Mouse (Mus musculus) heart, embryonic 13.5 days (tissue): ENCODE measurements around the gene Pdpk1. TPM values are rescaled to one million over a fixed set of nuclear protein-coding genes. Genes with fewer than 3 reads are reported as not detected.
"Not testable (repeated sequence)": the region's sequence is repeated elsewhere in the genome, so short reads cannot be mapped to it uniquely, and the experiment has no call there.

ENCODE experiments used
- ATAC-seq: fragments of 200-750 bp; cut with Nextera tagmentation; 2 replicates; pipeline ENCODE4 v1.8.0; 2017; ENCODE audit warnings: moderate TSS enrichment; ENCODE audit not compliant: insufficient number of reproducible peaks, low FRiP score, low TSS enrichment; ENCODE audit errors: extremely low read depth
- H3K27ac ChIP-seq: fragments of 300-500 bp; sonication (generic); replicated peaks from 2 replicates; pipeline ENCODE4 v1.5.1; 2015; ENCODE audit warnings: moderate library complexity, mild to moderate bottlenecking, inconsistent platforms
- H3K27me3 ChIP-seq: fragments of 300-500 bp; sonication (generic); replicated peaks from 2 replicates; pipeline ENCODE4 v1.6.1; 2015; ENCODE audit warnings: mild to moderate bottlenecking, inconsistent platforms
- H3K36me3 ChIP-seq: fragments of 300-500 bp; sonication (generic); 2 replicates; pipeline ENCODE4 v1.6.1; 2015; ENCODE audit warnings: mild to moderate bottlenecking, inconsistent platforms
- H3K4me1 ChIP-seq: fragments of 300-500 bp; sonication (generic); 2 replicates; pipeline ENCODE4 v1.6.1; 2015; ENCODE audit warnings: inconsistent platforms
- H3K4me2 ChIP-seq: fragments of 300-500 bp; sonication (generic); 2 replicates; pipeline ENCODE4 v1.6.1; 2015; ENCODE audit warnings: inconsistent platforms, mild to moderate bottlenecking, moderate library complexity
- H3K4me3 ChIP-seq: fragments of 300-500 bp; sonication (generic); 2 replicates; pipeline ENCODE4 v1.5.1; 2015; ENCODE audit warnings: moderate library complexity, mild to moderate bottlenecking, inconsistent platforms
- H3K9ac ChIP-seq: fragments of 300-500 bp; sonication (generic); 2 replicates; pipeline ENCODE4 v1.6.1; 2015; ENCODE audit warnings: inconsistent platforms, mild to moderate bottlenecking, moderate library complexity
- H3K9me3 ChIP-seq: fragments of 300-500 bp; sonication (generic); 2 replicates; pipeline ENCODE4 v1.6.1; 2016; ENCODE audit warnings: inconsistent platforms
- WGBS: fragments of 180-500 bp; shearing (Covaris S2); methylation state at CpG from one replicate; pipeline ENCODE4 v1.1.7; 2015; ENCODE audit warnings: mixed read lengths; 5-methylcytosine and 5-hydroxymethylcytosine counted together
- polyA plus RNA-seq: library from polyadenylated mRNA; unstranded; fragments of >200 nt; fragmentation: Nextera tagmentation; extraction: Ambion mirVana; gene quantifications from 2 replicates; pipeline ENCODE4 v1.2.1, GENCODE M21; 2015

The Pdpk1 gene
- polyA plus RNA-seq, 1 experiment from 2014 or later, result 30.7 TPM

GRCm38 (mm10) chr17:24140845-24141424 lies 9.8 kb downstream of the Pdpk1 start:
- peak; percentile 20 for ATAC-seq
- Histone ChIP-seq H3K36me3 (no peaks in the 10 kb centered on the region), H3K4me3 (peak overlapping the region; percentile 87), H3K4me1 (peaks cover 44% of the 10 kb centered on the region), H3K27me3 (no peaks in the 10 kb centered on the region), H3K4me2 (peak overlapping the region; percentile 88), H3K9me3 (no peaks in the 10 kb centered on the region), H3K9ac (peak overlapping the region; percentile 93), H3K27ac (peak overlapping the region; percentile 94)
- under 1% methylated on average over 42 of the region's 43 CpGs for WGBS

DNA sequence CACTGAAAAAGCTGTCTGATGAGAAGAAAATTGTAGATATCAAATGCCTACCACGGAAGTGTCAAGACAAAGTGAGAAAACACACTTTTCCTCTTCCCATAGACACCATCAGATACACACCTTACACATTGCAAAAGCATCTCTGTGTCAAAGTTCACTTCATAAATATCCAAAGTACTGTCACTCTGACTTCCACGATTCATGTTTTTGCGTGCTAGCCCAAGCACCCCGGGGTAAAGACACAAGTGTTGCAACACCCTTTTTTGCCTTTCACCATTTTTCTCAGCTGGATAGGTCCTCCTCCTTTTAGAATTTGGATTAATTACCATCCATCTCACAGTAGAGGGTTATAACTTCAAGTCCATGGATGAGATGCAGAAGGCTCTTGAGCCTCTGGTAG lies 10.8 kb downstream of the Pdpk1 start:
- H3K9ac ChIP-seq, result peak overlapping the region; percentile 93
- WGBS, result 89% methylated on average over 4 of the region's 4 CpGs
- ATAC-seq, result no peak
- H3K36me3 ChIP-seq, result no peaks in the 10 kb centered on the region
- no peaks in the 10 kb centered on the region for H3K9me3 ChIP-seq
- peak overlapping the region; percentile 87 for H3K4me3 ChIP-seq
- H3K4me1 ChIP-seq, result peaks cover 44% of the 10 kb centered on the region
- H3K27ac ChIP-seq, result peak overlapping the region; percentile 94; the same call in 1 of the 2 replicates
- peak overlapping the region; percentile 88 for H3K4me2 ChIP-seq
- H3K27me3 ChIP-seq, result no peaks in the 10 kb centered on the region

DNA sequence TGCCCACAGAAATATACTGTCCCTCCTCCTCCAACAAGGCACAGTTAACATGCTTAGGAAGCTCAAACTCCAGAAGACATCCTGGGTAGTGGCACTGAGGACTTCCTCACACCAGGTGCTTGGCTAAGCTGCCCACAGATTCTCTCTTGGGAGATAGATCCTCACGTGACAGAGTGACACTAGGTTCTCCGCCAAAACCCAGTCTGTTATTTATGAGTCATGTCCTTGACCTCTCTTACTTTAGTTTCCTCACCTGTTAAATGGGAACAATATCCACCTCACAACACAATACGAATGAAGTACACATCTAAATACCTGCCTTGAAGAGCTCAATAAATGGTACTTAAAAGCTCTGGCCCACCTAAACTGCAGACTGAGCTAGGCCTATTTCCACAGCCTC lies 11.5 kb downstream of the Pdpk1 start:
- Histone ChIP-seq H3K27me3 (no peaks in the 10 kb centered on the region), H3K4me2 (peak overlapping the region; percentile 88), H3K4me1 (peaks cover 48% of the 10 kb centered on the region), H3K27ac (no peak overlapping the region), H3K36me3 (no peaks in the 10 kb centered on the region), H3K9me3 (no peaks in the 10 kb centered on the region), H3K4me3 (peak overlapping the region; percentile 87; the same call in 1 of the 2 replicates), H3K9ac (peak overlapping the region; percentile 37; the same call in 1 of the 2 replicates)
- no peak for ATAC-seq
- WGBS, result 86% methylated on average over 3 of the region's 3 CpGs

DNA sequence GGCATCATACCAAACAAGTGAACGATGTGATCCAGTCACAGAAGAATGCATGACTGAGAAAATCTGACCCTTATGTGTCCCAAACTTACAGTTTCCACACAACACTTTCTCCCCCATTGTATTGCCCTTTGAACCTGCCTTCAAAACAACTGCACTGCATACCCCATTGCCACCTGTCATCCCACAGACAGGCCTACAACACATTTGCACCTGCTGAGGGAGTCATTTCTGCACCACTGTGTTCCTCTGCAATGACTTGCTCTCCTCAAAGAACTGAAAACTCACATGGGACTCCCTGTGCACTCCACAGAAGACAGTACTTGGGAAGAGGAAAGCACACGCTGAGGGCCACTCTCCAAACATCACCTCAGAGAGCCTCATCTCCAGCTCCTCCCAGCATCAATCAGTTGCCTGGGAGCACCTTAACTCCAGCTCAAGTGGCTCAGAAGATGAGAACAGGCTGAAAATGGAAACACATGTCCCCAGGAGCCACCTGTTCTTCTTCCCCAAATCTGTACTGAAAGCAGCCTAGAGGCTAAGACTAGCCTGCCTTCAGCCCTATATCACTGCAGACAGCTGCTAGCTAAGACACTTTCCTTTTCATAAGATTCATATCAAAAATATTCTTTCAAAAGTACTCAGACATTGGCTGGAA lies 13.4 kb downstream of the Pdpk1 start:
- no peak overlapping the region for H3K4me3 ChIP-seq
- H3K36me3 ChIP-seq, result 0 out of 2 replicates have a peak, but pooled peaks cover 3% of the 10 kb centered on the region
- H3K4me1 ChIP-seq, result peaks cover 49% of the 10 kb centered on the region
- H3K4me2 ChIP-seq, result no peak overlapping the region
- peak overlapping the region; percentile 25; the same call in 1 of the 2 replicates for H3K9ac ChIP-seq
- ATAC-seq, result no peak
- WGBS, result 61% methylated on average over 2 of the region's 2 CpGs
- H3K27ac ChIP-seq, result no peak overlapping the region
- H3K9me3 ChIP-seq, result no peaks in the 10 kb centered on the region
- H3K27me3 ChIP-seq, result no peaks in the 10 kb centered on the region

DNA sequence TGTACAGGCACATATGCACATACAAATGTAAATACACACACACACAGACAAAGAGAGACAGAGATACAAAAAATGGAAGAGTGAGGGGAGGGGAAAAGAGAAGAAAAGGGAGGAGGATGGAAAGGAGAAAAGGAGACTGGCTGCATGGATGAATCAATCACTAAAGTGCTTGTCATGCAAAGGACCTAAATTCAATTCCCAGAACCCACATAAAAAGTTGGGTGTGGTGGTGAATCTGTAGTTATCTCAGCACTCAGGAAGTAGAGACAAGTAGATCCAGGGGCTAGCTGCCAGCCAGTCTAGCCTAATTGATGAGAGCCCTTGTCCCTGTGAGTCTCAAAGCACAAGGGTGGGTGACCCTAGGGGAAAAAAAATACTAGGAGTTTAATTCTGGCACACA lies 16.7 kb downstream of the Pdpk1 start:
- no peak overlapping the region for H3K4me3 ChIP-seq
- H3K4me1 ChIP-seq, result peaks cover 34% of the 10 kb centered on the region
- ATAC-seq, result no peak
- 0 out of 2 replicates have a peak, but pooled peaks cover 3% of the 10 kb centered on the region for H3K36me3 ChIP-seq
- no peaks in the 10 kb centered on the region for H3K9me3 ChIP-seq
- H3K4me2 ChIP-seq, result no peak overlapping the region
- H3K9ac ChIP-seq, result no peak overlapping the region
- H3K27ac ChIP-seq, result no peak overlapping the region
- H3K27me3 ChIP-seq, result no peaks in the 10 kb centered on the region

DNA sequence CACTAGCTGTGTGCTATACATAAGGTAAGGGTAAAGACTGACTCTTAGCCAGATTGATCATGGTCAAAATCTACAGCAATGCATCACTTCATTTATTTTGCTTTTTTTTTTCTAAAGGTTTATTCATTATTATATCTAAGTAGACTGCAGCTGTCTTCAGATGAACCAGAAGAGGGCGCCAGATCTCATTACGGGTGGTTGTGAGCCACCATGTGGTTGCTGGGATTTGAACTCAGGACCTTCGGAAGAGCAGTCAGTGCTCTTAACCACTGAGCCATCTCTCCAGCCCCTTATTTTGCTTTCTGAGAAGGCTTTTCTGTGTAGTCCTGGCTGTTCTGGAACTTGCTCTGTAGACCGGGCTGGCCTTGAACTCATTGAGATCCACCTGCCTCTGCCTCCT lies 17.8 kb downstream of the Pdpk1 start:
- not testable (repeated sequence) for H3K4me2 ChIP-seq, H3K9ac ChIP-seq, ATAC-seq, H3K27ac ChIP-seq, H3K27me3 ChIP-seq, H3K4me3 ChIP-seq, H3K9me3 ChIP-seq, H3K36me3 ChIP-seq
- peaks cover 29% of the 10 kb centered on the region for H3K4me1 ChIP-seq
- WGBS, result 86% methylated on average over 4 of the region's 4 CpGs

GRCm38 (mm10) chr17:24131570-24131969 lies 19.2 kb downstream of the Pdpk1 start:
- Histone ChIP-seq H3K36me3 (0 out of 2 replicates have a peak, but pooled peaks cover 3% of the 10 kb centered on the region), H3K27me3 (no peaks in the 10 kb centered on the region), H3K4me2 (no peak overlapping the region), H3K9ac (no peak overlapping the region), H3K9me3 (no peaks in the 10 kb centered on the region), H3K4me1 (peaks cover 17% of the 10 kb centered on the region), H3K4me3 (no peak overlapping the region), H3K27ac (no peak overlapping the region)
- 89% methylated on average over 3 of the region's 3 CpGs for WGBS
- ATAC-seq, result no peak

DNA sequence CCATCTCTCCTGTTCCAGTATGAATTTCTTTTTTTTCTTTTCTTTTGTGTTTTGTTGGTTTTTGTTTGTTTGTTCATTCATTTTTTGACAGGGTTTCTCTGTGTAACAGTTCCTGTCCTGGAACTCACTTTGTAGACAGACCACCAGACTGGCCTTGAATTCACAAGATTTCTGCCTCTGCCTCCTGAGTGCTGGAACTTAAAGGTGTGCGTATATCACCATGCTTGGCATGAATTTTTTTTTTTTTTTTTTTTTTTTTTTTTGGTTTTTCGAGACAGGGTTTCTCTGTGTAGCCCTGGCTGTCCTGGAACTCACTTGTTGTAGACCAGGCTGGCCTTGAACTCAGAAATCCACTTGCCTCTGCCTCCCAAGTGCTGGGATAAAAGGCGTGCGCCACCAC lies 21.5 kb downstream of the Pdpk1 start:
- not testable (repeated sequence) for H3K27ac ChIP-seq, H3K27me3 ChIP-seq, ATAC-seq, H3K9ac ChIP-seq, H3K4me2 ChIP-seq, H3K4me3 ChIP-seq, H3K4me1 ChIP-seq, H3K36me3 ChIP-seq, H3K9me3 ChIP-seq
- WGBS, result 87% methylated on average over 4 of the region's 4 CpGs

- Histone ChIP-seq H3K27ac (no peak overlapping the region), H3K36me3 (no peaks in the 10 kb centered on the region), H3K4me1 (peaks cover 5% of the 10 kb centered on the region; the same call in 1 of the 2 replicates), H3K9ac (no peak overlapping the region), H3K9me3 (no peaks in the 10 kb centered on the region), H3K4me3 (no peak overlapping the region), H3K4me2 (no peak overlapping the region), H3K27me3 (no peaks in the 10 kb centered on the region)
- no peak for ATAC-seq
- WGBS, result 90% methylated on average over 1 of the region's 1 CpGs
Observed at GRCm38 (mm10) chr17:24127592-24127991, 23.1 kb downstream of the Pdpk1 start.

- Histone ChIP-seq H3K4me1 (peaks cover 5% of the 10 kb centered on the region; the same call in 1 of the 2 replicates), H3K9me3 (no peaks in the 10 kb centered on the region), H3K9ac (no peak overlapping the region), H3K27me3 (no peaks in the 10 kb centered on the region), H3K36me3 (peaks cover 5% of the 10 kb centered on the region; the same call in 1 of the 2 replicates), H3K4me3 (no peak overlapping the region), H3K27ac (no peak overlapping the region), H3K4me2 (no peak overlapping the region)
- 80% methylated on average over 3 of the region's 3 CpGs for WGBS
- no peak for ATAC-seq
Observed at GRCm38 (mm10) chr17:24126801-24127200, 23.9 kb downstream of the Pdpk1 start.

- ATAC-seq, result no peak
- Histone ChIP-seq H3K9me3 (no peaks in the 10 kb centered on the region), H3K27ac (no peak overlapping the region), H3K27me3 (no peaks in the 10 kb centered on the region), H3K4me2 (no peak overlapping the region), H3K4me3 (no peak overlapping the region), H3K36me3 (peaks cover 7% of the 10 kb centered on the region; the same call in 1 of the 2 replicates), H3K4me1 (peaks cover 22% of the 10 kb centered on the region), H3K9ac (no peak overlapping the region)
- WGBS, result 70% methylated on average over 3 of the region's 3 CpGs
Observed at GRCm38 (mm10) chr17:24119446-24119845, 31.3 kb downstream of the Pdpk1 start.

DNA sequence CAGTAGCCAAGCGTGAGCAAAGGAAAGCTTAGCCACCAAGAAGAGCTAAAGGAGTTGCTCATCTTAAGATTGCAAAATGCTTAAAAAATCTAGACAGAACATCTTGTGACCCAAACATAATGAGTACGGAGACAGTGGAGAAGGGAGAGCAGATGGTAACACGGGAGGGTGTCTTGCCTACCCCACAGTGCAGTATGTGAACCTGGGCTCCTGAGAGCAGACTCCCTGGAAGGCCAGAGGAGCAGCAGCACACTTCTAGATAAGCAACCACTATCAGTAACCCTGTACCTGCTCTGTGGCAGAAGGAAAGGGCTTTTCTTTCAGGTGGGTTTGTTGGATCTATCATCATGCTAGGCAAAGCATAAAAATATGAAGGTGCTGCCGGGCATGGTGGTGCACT lies 37.7 kb downstream of the Pdpk1 start:
- Histone ChIP-seq H3K4me1 (peaks cover 24% of the 10 kb centered on the region), H3K9ac (no peak overlapping the region), H3K4me3 (no peak overlapping the region), H3K36me3 (peaks cover 28% of the 10 kb centered on the region), H3K27ac (no peak overlapping the region), H3K9me3 (no peaks in the 10 kb centered on the region), H3K4me2 (no peak overlapping the region), H3K27me3 (no peaks in the 10 kb centered on the region)
- 78% methylated on average over 4 of the region's 4 CpGs for WGBS
- ATAC-seq, result no peak
